Mouse (Mus musculus) myocyte (in vitro differentiated cells): Measurements from ENCODE around the gene Asb2.

ENCODE experiments used
- MAX ChIP-seq: IDR thresholded peaks from one replicate; pipeline ENCODE4 v1.6.1; 2011; ENCODE audit warnings: low read depth, mild to moderate bottlenecking, control low read depth
- MYOD1 ChIP-seq, 3 experiments: IDR thresholded peaks; one replicate each; pipeline ENCODE4 v1.6.1; 2011; ENCODE audit warnings: control low read depth in 2 of 3, low read depth in 2 of 3, mild to moderate bottlenecking in 2 of 3, moderate library complexity in 1 of 3; ENCODE audit not compliant: insufficient read length in 2 of 3, control insufficient read depth in 1 of 3
- SRF ChIP-seq: IDR thresholded peaks from one replicate; pipeline ENCODE4 v1.6.1; 2011; ENCODE audit warnings: low read depth; ENCODE audit not compliant: control insufficient read depth, insufficient read length
- TCF12 ChIP-seq: IDR thresholded peaks from one replicate; pipeline ENCODE4 v1.6.1; 2011; ENCODE audit warnings: mild to moderate bottlenecking, control low read depth; ENCODE audit not compliant: poor library complexity, insufficient read depth, severe bottlenecking

DNA sequence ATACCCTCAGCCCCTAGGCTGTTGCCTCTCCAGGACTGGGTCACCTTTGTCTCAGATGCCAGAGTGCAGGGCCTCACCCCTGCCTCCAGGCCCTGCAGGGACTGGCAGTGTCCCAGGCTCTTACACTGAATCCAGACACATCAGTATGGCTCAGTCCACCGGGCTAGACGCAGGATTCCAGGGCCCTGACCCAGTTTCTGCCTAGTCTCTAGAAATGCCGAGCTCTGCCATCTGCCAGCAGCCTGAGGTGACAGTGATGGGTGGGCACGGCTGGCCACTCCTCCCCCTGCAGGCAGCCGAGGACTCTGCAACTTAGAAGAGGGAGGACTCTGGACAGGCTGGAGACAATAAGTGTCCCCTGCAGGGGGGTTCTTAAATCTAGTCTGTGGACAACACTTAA lies 2.3 kb downstream of the Asb2 start:
- TF ChIP-seq MYOD1 (IDR thresholded peaks at IDR 0.05; ENCODE audit: control insufficient read depth in 1 of 3, insufficient read length in 2 of 3, low read depth in 2 of 3) (peak; percentile 57 to 92 (median 90)), MAX (no peak), SRF (no peak), TCF12 (no peak)
